Mouse (Mus musculus) MEL (cell line): Measurements from ENCODE around the gene Tfap2c.

Experiments used
- BHLHE40 ChIP-seq: IDR thresholded peaks from 2 replicates; pipeline ENCODE4 v1.6.1; 2012; ENCODE audit warnings: low read depth, mild to moderate bottlenecking, inconsistent platforms, low read length, improper control_type of control experiment, borderline replicate concordance
- CTCF ChIP-seq, 3 experiments: IDR thresholded peaks in 2 of 3; conservative IDR thresholded peaks in 1 of 3; 2 replicates each; pipeline ENCODE4 v1.5.1; 2011 to 2012; ENCODE audit warnings: low read length in 3 of 3, low read depth in 2 of 3, mild to moderate bottlenecking in 2 of 3, improper control_type of control experiment in 1 of 3, inconsistent platforms in 1 of 3, mixed read lengths in 1 of 3, moderate library complexity in 1 of 3; ENCODE audit not compliant: control insufficient read depth in 1 of 3, insufficient read depth in 1 of 3, poor library complexity in 1 of 3, severe bottlenecking in 1 of 3
- EP300 ChIP-seq, 2 experiments: IDR thresholded peaks; 2 replicates each; pipeline ENCODE4 v1.6.1; 2011; ENCODE audit warnings: improper control_type of control experiment in 2 of 2, low read length in 2 of 2, low read depth in 1 of 2, mild to moderate bottlenecking in 1 of 2
- HCFC1 ChIP-seq: IDR thresholded peaks from 2 replicates; pipeline ENCODE4 v1.6.1; 2012; ENCODE audit warnings: low read depth, mild to moderate bottlenecking, inconsistent platforms, low read length, improper control_type of control experiment, moderate library complexity
- JUND ChIP-seq: IDR thresholded peaks from 2 replicates; pipeline ENCODE4 v1.6.1; 2011; ENCODE audit warnings: low read depth, mild to moderate bottlenecking, improper control_type of control experiment, low read length
- POLR2A ChIP-seq, 2 experiments: IDR thresholded peaks; 2 replicates each; pipeline ENCODE4 v1.6.1; 2011 to 2012; ENCODE audit warnings: low read length in 2 of 2, mild to moderate bottlenecking in 2 of 2, control low read depth in 1 of 2, improper control_type of control experiment in 1 of 2, low read depth in 1 of 2, moderate library complexity in 1 of 2; ENCODE audit not compliant: control insufficient read depth in 1 of 2, insufficient read depth in 1 of 2, poor library complexity in 1 of 2
- POLR2AphosphoS2 ChIP-seq: IDR thresholded peaks from 2 replicates; pipeline ENCODE4 v1.6.1; 2011; ENCODE audit warnings: low read length, improper control_type of control experiment
- RCOR1 ChIP-seq: IDR thresholded peaks from 2 replicates; pipeline ENCODE4 v1.6.1; 2012; ENCODE audit warnings: low read depth, mild to moderate bottlenecking, inconsistent platforms, low read length, improper control_type of control experiment
- SIN3A ChIP-seq: IDR thresholded peaks from 2 replicates; pipeline ENCODE4 v1.6.1; 2012; ENCODE audit warnings: low read length, improper control_type of control experiment, inconsistent platforms
- SMC3 ChIP-seq: IDR thresholded peaks from 2 replicates; pipeline ENCODE4 v1.6.1; 2011; ENCODE audit warnings: low read depth, low read length, improper control_type of control experiment
- TCF12 ChIP-seq: IDR thresholded peaks from 2 replicates; pipeline ENCODE4 v1.6.1; 2014; ENCODE audit warnings: low read depth, mild to moderate bottlenecking, inconsistent platforms, low read length, improper control_type of control experiment, moderate library complexity
- USF2 ChIP-seq, 2 experiments: IDR thresholded peaks; 2 replicates each; pipeline ENCODE4 v1.6.1; 2011 to 2012; ENCODE audit warnings: improper control_type of control experiment in 2 of 2, low read length in 2 of 2, borderline replicate concordance in 1 of 2, inconsistent platforms in 1 of 2, low read depth in 1 of 2, mild to moderate bottlenecking in 1 of 2; ENCODE audit not compliant: insufficient read depth in 1 of 2
- ZMIZ1 ChIP-seq: IDR thresholded peaks from 2 replicates; pipeline ENCODE4 v1.6.1; 2012; ENCODE audit warnings: low read depth, mild to moderate bottlenecking, inconsistent platforms, low read length, improper control_type of control experiment, moderate library complexity
- ZNF384 ChIP-seq: IDR thresholded peaks from 2 replicates; pipeline ENCODE4 v1.6.1; 2012; ENCODE audit warnings: low read depth, mild to moderate bottlenecking, inconsistent platforms, low read length, improper control_type of control experiment

DNA sequence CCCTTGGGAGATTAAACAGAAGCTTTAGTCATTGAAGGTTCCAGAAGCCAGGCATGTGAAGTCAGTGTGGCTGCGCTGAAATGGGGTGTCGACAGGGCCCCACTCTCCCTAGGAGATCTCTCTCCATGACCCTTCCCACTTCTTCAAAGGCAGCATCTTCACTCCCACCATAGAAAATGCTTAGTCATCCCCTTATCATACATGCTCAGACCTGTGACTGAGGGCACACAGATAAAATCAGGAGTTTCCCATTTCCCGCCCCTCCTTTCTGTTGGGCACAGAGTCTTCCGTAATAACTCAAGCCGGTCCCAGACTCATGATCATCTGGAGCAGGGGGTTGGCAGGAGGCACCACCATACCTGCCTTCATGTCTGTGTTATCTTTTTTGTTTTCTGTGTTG, 41.4 kb downstream of the Tfap2c start:
- TF ChIP-seq TCF12 (no peak), JUND (no peak), POLR2AphosphoS2 (no peak), CTCF (IDR thresholded peaks at IDR 0.05 in 2 of 3, conservative IDR thresholded peaks at IDR 0.05 in 1 of 3; ENCODE audit: control insufficient read depth in 1 of 3, insufficient read depth in 1 of 3, low read depth in 2 of 3, low read length in 3 of 3, poor library complexity in 1 of 3, severe bottlenecking in 1 of 3) (no peak), BHLHE40 (no peak), POLR2A (IDR thresholded peaks at IDR 0.05; ENCODE audit: control insufficient read depth in 1 of 2, insufficient read depth in 1 of 2, low read depth in 1 of 2, low read length in 2 of 2, poor library complexity in 1 of 2) (no peak), HCFC1 (no peak), SIN3A (no peak), EP300 (IDR thresholded peaks at IDR 0.05; ENCODE audit: low read depth in 1 of 2, low read length in 2 of 2) (no peak), ZMIZ1 (no peak), SMC3 (no peak), USF2 (IDR thresholded peaks at IDR 0.05; ENCODE audit: borderline replicate concordance in 1 of 2, insufficient read depth in 1 of 2, low read depth in 1 of 2, low read length in 2 of 2) (no peak), RCOR1 (no peak), ZNF384 (no peak)
